Mouse (Mus musculus) testis, adult 10 weeks (tissue): ENCODE data around the gene Ube2z. TPM values are rescaled to one million over a fixed set of nuclear protein-coding genes. Genes with fewer than 3 reads are reported as not detected.

ENCODE experiments used
- polyA plus RNA-seq: library from polyadenylated mRNA; stranded (reverse); fragments of 350-450 nt; fragmentation: Illumina TruSeq; extraction: RNeasy Lipid Tissue Mini Kit (QIAGEN cat#74804); gene quantifications from one replicate; pipeline ENCODE4 v1.2.3, GENCODE M21; 2014; ENCODE audit warnings: low read depth, low replicate concordance

The Ube2z gene
- 13.5 TPM for polyA plus RNA-seq

GRCm38 (mm10) chr11:96065215-96065911 lies at the start of gene Ube2z:
Gene Ube2z, minus strand, starts transcription at chr11:96065388.

GRCm38 (mm10) chr11:96111751-96112150 lies 46.6 kb upstream of the Ube2z start, which contains the start of gene Calcoco2:
Gene Calcoco2, minus strand, starts transcription at chr11:96111964.

GRCm38 (mm10) chr11:96075509-96076220 lies 10.5 kb upstream of the Ube2z start, which contains the start of gene Atp5g1:
Gene Atp5g1, minus strand, starts transcription at chr11:96075670.

GRCm38 (mm10) chr11:96034596-96035052 lies 30.6 kb downstream of the Ube2z start, which contains the start of gene Snf8:
Gene Snf8, plus strand, starts transcription at chr11:96034885.

GRCm38 (mm10) chr11:96005403-96006271 lies 59.6 kb downstream of the Ube2z start, which contains the start of gene Igf2bp1:
Gene Igf2bp1, minus strand, starts transcription at chr11:96005940.

Other genes starting within 250 kb of the Ube2z start
- 8.1 TPM for gene Phospho1, start 240.9 kb downstream of the Ube2z start, polyA plus RNA-seq
- gene Gngt2, start 228.2 kb downstream of the Ube2z start, polyA plus RNA-seq = 0.42 TPM
- not detected for gene Abi3, start 222.9 kb downstream of the Ube2z start, polyA plus RNA-seq
- gene B4galnt2, start 150.5 kb downstream of the Ube2z start, polyA plus RNA-seq = 0.43 TPM
- 1.4 TPM for gene Igf2bp1, start 59.4 kb downstream of the Ube2z start, polyA plus RNA-seq
- gene Gip, start 40.8 kb downstream of the Ube2z start, polyA plus RNA-seq = not detected
- gene Snf8, start 30.5 kb downstream of the Ube2z start, polyA plus RNA-seq = 22.2 TPM
- gene Atp5g1, start 10.3 kb upstream of the Ube2z start, polyA plus RNA-seq = 2.9 TPM
- gene Calcoco2, start 46.6 kb upstream of the Ube2z start, polyA plus RNA-seq = 0.17 TPM
- gene Ttll6, start 68.4 kb upstream of the Ube2z start, polyA plus RNA-seq = 51.3 TPM
- gene Hoxb13, start 128.9 kb upstream of the Ube2z start, polyA plus RNA-seq = not detected
- gene Hoxb9, start 206.1 kb upstream of the Ube2z start, polyA plus RNA-seq = 0.43 TPM
- gene Hoxb8, start 216.5 kb upstream of the Ube2z start, polyA plus RNA-seq = 0.07 TPM
- not detected for gene Hoxb7, start 221.2 kb upstream of the Ube2z start, polyA plus RNA-seq
- gene Hoxb6, start 227.1 kb upstream of the Ube2z start, polyA plus RNA-seq = not detected
- not detected for gene Hoxb5, start 237.9 kb upstream of the Ube2z start, polyA plus RNA-seq